Mouse (Mus musculus) embryonic fibroblast, embryonic 13.5 days (primary cell): Measurements from ENCODE around the gene Parp14.

Source experiments
- CTCF ChIP-seq: IDR thresholded peaks from 2 replicates; pipeline ENCODE4 v1.5.1; 2011; ENCODE audit warnings: mild to moderate bottlenecking, control low read depth, low read length, moderate library complexity, borderline replicate concordance; ENCODE audit not compliant: insufficient read depth
- POLR2A ChIP-seq: IDR thresholded peaks from 2 replicates; pipeline ENCODE4 v1.6.1; 2011; ENCODE audit warnings: low read depth, mild to moderate bottlenecking, control low read depth, low read length, moderate library complexity

DNA sequence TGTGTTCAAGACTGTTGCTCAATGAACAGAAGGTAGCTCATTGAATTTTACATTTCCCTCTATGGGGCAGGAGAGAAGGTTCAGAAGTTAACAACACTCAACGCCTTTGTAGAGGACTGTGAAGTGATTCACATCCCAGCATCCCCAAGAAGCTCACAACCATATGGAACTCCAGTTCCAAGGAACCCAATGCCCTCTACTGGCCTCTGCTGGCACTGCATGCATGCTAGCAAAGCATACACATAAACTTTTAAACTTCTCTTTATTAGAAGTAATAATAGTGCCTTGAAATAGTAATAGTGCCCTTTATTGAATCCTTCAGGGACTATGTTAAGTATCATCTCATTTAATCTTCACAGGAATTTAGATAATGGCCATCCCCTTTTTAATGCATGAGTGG lies 9.3 kb downstream of the Parp14 start:
- TF ChIP-seq CTCF (no peak; the same call in 1 of the 2 replicates), POLR2A (no peak)
